Mouse (Mus musculus): ENCODE data around the gene Olfr834.

Olfr834 gene

GRCm38 (mm10) chr9:18987690-18988089, at the start of gene Olfr834:
TSS of gene Olfr834 (plus strand) at chr9:18987990.
- DNase-seq (ENCODE audit: low spot score), result no peak

- DNase-seq (ENCODE audit: low spot score), result no peak
Observed at GRCm38 (mm10) chr9:18962021-18962420, 25.8 kb upstream of the Olfr834 start.

GRCm38 (mm10) chr9:19032435-19032834, 44.6 kb downstream of the Olfr834 start, which contains the start of gene Olfr835:
TSS of gene Olfr835 (plus strand) at chr9:19032735.
- DNase-seq (ENCODE audit: low spot score), result no peak
